Mouse (Mus musculus) cerebellum, postnatal 4 days (tissue): ENCODE measurements around the gene Sdhd.
A peak's percentile ranks its signal among the peaks of the same experiment; 100 is the strongest.

Experiments used
- DNase-seq, 2 experiments: peaks; one replicate each; pipeline ENCODE4 v3.0.0; 2022; ENCODE audit warnings: low spot score in 2 of 2, mixed read lengths in 1 of 2

The Sdhd gene

DNA sequence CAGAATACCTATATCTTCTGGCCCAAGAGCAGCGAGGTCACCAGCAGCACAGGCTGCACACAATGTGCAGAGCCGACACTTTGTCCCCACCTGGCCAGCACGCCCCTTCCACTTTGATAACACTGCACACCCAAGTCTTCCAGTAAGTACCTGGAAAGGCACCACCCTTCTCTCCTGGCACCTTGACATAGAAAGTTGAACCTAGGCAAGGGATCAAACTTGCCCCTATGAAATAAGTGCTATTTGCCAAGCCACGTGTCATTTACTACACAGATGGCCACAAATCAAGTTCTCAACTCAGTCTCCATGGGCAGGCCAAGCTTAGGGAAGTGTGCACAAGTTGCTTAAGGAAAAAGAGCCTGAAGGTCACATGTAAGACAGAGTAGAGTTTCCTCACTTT lies 16.7 kb downstream of the Sdhd start:
- no peak for DNase-seq

DNA sequence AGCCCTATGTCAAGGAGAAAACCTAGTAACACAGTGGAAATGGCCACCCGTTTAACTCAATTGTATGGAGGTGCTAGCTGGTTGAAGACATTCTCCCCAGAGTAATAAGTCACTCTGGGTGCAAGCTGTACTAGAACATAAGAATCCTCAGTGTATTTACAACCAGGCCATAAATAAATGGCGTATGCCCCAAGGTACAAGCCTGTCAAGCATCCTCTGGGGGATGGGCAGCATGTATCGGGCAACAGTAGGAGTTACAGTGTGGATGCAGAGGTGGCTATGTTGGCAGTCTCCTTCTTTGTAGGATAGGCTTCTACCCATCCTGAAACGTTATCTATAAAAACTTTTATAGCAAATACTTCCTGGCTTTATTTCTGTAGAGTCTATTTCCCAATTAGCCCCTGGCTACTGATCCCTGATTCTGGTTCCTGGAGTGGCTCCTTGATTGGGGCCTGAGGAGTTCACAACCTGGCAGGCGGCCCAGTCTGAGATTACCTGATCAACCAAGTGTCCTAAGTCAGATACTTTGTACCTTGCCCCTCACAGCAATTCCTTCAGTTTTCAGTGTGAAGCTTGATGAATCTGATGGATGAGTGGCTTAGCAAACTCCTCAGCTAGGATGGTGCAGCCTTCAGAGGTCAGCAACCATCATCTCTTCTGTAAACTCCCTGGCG lies 18.3 kb downstream of the Sdhd start:
- no peak for DNase-seq

GRCm38 (mm10) chr9:50580370-50580769 lies 23.2 kb downstream of the Sdhd start:
- no peak for DNase-seq

DNA sequence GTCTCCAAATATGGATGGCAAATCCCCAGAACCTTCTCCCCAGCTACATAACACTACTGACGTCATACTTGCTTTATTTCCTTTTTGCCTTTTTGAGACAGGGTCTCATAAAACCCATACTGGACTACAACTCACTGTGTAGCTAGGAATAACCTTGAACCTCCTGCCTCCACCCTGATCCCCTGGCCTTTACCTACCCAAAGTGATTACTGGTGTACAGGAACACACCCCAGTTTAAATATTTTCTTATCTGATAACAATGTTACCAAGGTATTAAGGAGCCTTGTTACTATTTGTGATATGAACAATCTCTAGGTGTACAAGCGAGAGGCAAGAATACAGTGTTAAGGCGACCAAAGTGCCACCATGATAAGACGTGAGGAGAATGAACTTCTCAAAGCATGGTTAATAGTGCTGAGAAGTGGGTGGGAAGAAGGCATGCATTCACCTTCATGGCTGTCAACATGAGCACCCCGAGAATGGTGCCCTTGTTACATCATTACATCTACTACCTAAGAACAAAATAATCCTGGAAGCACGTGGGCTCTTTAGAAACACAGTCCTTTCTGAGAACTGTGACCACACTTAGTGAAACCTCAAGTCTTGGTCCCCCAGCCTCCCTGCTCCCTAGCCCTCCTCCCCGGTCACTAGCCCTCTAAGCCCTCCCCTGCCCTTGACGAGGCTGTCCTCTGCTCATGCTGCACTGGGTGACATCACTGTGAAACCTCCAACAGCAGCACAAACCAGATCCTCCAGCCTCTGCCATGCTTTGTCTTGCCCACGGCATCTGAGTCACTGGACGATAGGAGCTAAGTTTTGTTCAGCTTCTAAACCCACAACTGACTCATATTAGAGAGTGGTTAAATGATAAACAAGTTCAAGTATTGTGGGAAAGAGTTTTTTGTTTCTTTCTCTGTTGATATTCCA lies 33.8 kb downstream of the Sdhd start:
- no peak for DNase-seq

GRCm38 (mm10) chr9:50567881-50568280 lies 35.7 kb downstream of the Sdhd start:
- no peak for DNase-seq

GRCm38 (mm10) chr9:50567372-50567771 lies 36.2 kb downstream of the Sdhd start:
- no peak for DNase-seq

DNA sequence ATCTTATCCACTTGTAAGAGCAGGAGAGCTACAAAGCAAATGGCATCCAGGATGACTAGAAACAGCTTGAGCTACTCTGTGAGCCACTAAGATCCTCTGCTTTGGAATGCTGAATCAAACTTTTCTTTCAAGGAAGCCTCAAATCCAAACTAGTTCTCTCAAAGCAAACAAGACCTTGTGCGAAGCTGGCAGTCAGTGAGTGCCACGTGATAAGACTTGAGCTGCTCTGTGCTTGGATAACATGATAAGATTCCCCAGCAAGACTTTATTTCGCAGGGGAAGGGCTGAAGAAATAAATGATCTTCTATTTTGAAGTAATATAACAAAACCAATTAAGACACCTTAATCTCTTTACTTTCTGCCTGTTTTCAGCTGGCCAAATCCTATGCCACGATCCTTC lies 37.7 kb downstream of the Sdhd start:
- no peak for DNase-seq

- DNase-seq = peak in 1 of 2 experiments; percentile 16
These were observed 38.4 kb downstream of the Sdhd start for GRCm38 (mm10) chr9:50565173-50565572.

DNA sequence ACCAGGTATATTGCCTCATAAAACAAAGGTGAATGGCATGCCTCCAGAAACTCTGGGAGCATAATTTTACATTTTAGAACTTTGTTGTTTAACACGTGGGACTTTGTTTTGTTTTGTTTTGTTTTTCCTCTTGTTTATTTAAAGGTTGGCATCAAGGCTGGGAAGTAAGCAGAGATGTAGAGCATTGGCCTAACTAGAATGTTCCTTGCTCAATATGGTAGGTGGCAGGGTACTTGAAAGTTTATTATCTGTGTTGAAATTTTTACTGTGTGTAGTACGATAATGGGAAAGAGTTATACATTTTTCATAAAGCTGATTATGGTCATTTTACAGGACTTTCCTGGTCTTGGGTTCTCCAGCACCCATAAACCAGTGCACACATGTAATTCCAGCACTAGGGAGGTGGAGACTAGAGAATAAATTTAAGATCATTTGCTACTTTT lies 41.7 kb downstream of the Sdhd start:
- DNase-seq = no peak

DNA sequence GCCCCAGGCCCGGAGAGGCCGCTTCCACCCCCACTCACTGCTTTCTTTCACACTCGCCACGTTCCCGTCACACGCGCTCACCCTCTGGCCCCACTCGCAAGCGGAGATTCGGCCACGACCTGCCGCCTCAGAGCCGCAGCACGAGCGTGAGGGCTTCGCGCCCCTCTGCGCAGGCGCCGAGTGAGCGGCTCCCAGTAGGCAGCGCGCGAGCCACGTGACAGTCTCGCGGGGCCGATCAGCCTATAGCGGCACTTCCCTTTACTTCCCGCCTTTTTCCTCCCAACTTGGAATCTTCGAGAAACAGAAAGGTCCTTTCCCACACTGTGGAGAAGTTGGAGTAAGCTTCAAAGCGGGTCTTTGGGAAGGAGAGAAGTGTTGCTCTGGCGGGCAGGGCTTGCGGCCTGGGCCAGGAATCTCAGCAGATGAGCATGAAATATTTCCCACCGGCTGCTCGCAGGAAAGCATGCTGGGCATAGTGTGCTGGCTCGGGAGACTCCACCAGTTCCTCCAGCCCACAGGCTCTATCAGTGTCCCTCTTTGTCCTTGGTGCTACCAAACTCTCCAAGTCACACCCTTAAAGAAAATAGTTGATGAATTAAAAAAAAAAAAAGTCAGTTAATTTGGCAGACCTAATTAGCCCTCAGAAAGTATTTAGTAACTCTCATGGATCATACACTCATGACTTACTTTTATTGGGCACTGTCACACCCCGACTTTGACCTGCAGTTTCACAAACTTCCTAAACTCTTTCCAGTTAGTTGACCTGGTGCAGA lies 42.3 kb downstream of the Sdhd start, which contains the start of gene Tex12:
TSS of gene Tex12 (minus strand) at position 181 of the 773 bp plus-strand sequence.
- no peak for DNase-seq

DNA sequence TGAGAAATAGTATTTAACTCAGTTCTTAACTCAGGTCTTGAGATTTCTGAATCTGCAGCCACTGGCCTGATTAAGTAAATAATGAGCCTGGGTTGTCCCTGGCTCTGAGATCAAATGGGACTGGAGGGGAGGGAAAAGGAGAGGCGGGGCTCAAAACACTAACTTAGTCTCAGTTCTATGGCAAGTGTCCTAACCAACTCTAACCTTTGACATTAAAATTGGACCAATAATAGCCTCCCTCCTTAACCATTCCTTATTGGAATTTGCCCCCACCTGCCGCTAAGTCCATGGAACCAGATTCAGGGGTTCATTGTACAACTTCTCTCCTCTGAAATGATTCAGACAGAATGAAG lies 48.5 kb downstream of the Sdhd start, which contains the start of gene Bco2:
TSS of gene Bco2 (minus strand) at position 88 of the 353 bp plus-strand sequence.
- no peak for DNase-seq

GRCm38 (mm10) chr9:50554241-50555093 lies 49.1 kb downstream of the Sdhd start, which contains the start of gene Il18:
Gene Il18, plus strand, starts transcription at chr9:50554827.
- DNase-seq = peak in 1 of 2 experiments; percentile 21

GRCm38 (mm10) chr9:50553547-50553946 lies 50.1 kb downstream of the Sdhd start:
- no peak for DNase-seq

GRCm38 (mm10) chr9:50552206-50552605 lies 51.4 kb downstream of the Sdhd start:
- no peak for DNase-seq

- no peak for DNase-seq
These were observed 54.7 kb downstream of the Sdhd start for GRCm38 (mm10) chr9:50548936-50549335.

DNA sequence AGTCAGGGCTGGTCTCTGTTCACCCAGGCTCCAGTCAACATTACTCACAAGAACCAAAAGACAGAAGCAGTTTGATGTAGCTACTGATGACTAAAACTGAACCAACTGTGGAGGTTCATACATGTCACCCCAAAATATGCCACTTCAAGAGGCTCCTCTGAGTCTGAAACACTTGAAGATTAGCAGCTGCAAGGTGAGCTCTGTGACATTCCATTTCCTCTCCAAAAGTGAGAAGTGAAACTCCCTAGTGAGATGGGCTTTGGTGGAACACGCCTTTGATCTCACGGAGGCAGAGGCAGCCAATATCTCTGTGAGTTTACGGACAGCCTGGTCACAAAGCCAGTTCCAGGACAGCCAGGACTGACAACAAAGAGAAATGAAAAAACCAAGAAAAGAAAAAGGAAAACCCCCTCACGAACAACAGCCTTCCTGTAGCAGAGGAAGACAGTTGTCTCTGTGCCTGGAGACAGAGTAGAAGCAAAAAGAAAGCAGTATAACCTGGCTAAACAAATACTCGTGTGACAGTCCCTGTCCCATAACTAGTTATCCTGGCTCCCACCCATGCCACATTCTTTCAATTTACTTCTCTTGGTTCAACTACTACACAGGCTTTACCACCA lies 55.6 kb downstream of the Sdhd start:
- DNase-seq = no peak
